Mouse (Mus musculus) urinary bladder, postnatal 36 days (tissue): Measurements from ENCODE around the gene Apol8.
"Not testable (repeated sequence)": the region's sequence is repeated elsewhere in the genome, so short reads cannot be mapped to it uniquely, and the experiment has no call there.

ENCODE experiments used
- DNase-seq, 2 experiments: peaks; one replicate each; pipeline ENCODE4 v3.0.0; 2022; ENCODE audit warnings: low spot score in 2 of 2, mixed read lengths in 1 of 2

The Apol8 gene

GRCm38 (mm10) chr15:77752443-77752842, 4.4 kb downstream of the Apol8 start:
- DNase-seq, result no peak

- no peak for DNase-seq
These were observed 6.3 kb downstream of the Apol8 start for GRCm38 (mm10) chr15:77750461-77750860.

GRCm38 (mm10) chr15:77749717-77750116, 7.1 kb downstream of the Apol8 start:
- no peak for DNase-seq

- no peak for DNase-seq
These were observed 8.4 kb downstream of the Apol8 start for GRCm38 (mm10) chr15:77748414-77748813.

GRCm38 (mm10) chr15:77746326-77746725, 10.5 kb downstream of the Apol8 start:
- no peak for DNase-seq

GRCm38 (mm10) chr15:77745081-77745480, 11.7 kb downstream of the Apol8 start:
- no peak for DNase-seq

GRCm38 (mm10) chr15:77744632-77745031, 12.2 kb downstream of the Apol8 start:
- DNase-seq, result no peak

- not testable (repeated sequence) for DNase-seq
These were observed 15.2 kb downstream of the Apol8 start for GRCm38 (mm10) chr15:77741556-77741955.

- no peak for DNase-seq
These were observed 16.1 kb downstream of the Apol8 start for GRCm38 (mm10) chr15:77740511-77741297.

- DNase-seq, result not testable (repeated sequence)
These were observed 22.9 kb downstream of the Apol8 start for GRCm38 (mm10) chr15:77733903-77734302.

GRCm38 (mm10) chr15:77733380-77733779, 23.4 kb downstream of the Apol8 start:
- not testable (repeated sequence) for DNase-seq

GRCm38 (mm10) chr15:77732851-77733250, 24.0 kb downstream of the Apol8 start:
- not testable (repeated sequence) for DNase-seq

- no peak for DNase-seq
These were observed 25.2 kb downstream of the Apol8 start for GRCm38 (mm10) chr15:77731605-77732004.

GRCm38 (mm10) chr15:77728739-77729138, 28.1 kb downstream of the Apol8 start, which contains the start of gene Apol9b:
Gene Apol9b (plus strand): TSS chr15:77729039.
- DNase-seq, result not testable (repeated sequence)

GRCm38 (mm10) chr15:77727745-77728144, 29.1 kb downstream of the Apol8 start:
- not testable (repeated sequence) for DNase-seq

- not testable (repeated sequence) for DNase-seq
These were observed 29.7 kb downstream of the Apol8 start for GRCm38 (mm10) chr15:77727139-77727538.

GRCm38 (mm10) chr15:77725393-77726020, 31.3 kb downstream of the Apol8 start:
- DNase-seq, result not testable (repeated sequence)

GRCm38 (mm10) chr15:77724208-77724911, 32.4 kb downstream of the Apol8 start:
- not testable (repeated sequence) for DNase-seq

- DNase-seq, result not testable (repeated sequence)
These were observed 35.3 kb downstream of the Apol8 start for GRCm38 (mm10) chr15:77721509-77721908.

GRCm38 (mm10) chr15:77718240-77718639, 38.6 kb downstream of the Apol8 start:
- DNase-seq, result not testable (repeated sequence)

GRCm38 (mm10) chr15:77708936-77709335, 47.9 kb downstream of the Apol8 start:
- DNase-seq, result not testable (repeated sequence)

- DNase-seq, result not testable (repeated sequence)
These were observed 51.5 kb downstream of the Apol8 start for GRCm38 (mm10) chr15:77705306-77705705.
